Mouse (Mus musculus): ENCODE data around the gene Med7. TPM values are rescaled to one million over a fixed set of nuclear protein-coding genes. Genes with fewer than 3 reads are reported as not detected.

Med7 gene
- polyA plus RNA-seq, 1 experiment from 2014 or later = 58.8 TPM

- Histone ChIP-seq H3K9me3 (replicated peaks; ENCODE audit: control insufficient read depth, low read length, poor library complexity, severe bottlenecking) (no peaks in the 10 kb centered on the region), H3K27me3 (ENCODE audit: control insufficient read depth, insufficient read depth, low read depth, low read length) (no peaks in the 10 kb centered on the region), H3K4me2 (ENCODE audit: low read length) (no peak within 1 kb of the TSS), H3K4me3 (ENCODE audit: low read depth, low read length) (no peak within 1 kb of the TSS), H3K27ac (ENCODE audit: low read length) (no peak within 1 kb of the TSS), H3K9ac (ENCODE audit: low read depth, low read length) (no peak within 1 kb of the TSS), H3K4me1 (ENCODE audit: control insufficient read depth, insufficient read depth, low read length) (no peaks in the 10 kb centered on the region), H3K36me3 (ENCODE audit: control insufficient read depth, insufficient read depth, low read length) (no peaks in the 10 kb centered on the region)
- ATAC-seq = no peak
- 79% methylated on average over 13 of the region's 13 CpGs for WGBS
These were observed 40.4 kb upstream of the Med7 start, which contains the start of gene Fam71b for GRCm38 (mm10) chr11:46396167-46396859. Fam71b (plus strand) TSS chr11:46396559.

GRCm38 (mm10) chr11:46396860-46397179 lies 39.9 kb upstream of the Med7 start:
- WGBS = 94% methylated on average over 4 of the region's 4 CpGs

DNA sequence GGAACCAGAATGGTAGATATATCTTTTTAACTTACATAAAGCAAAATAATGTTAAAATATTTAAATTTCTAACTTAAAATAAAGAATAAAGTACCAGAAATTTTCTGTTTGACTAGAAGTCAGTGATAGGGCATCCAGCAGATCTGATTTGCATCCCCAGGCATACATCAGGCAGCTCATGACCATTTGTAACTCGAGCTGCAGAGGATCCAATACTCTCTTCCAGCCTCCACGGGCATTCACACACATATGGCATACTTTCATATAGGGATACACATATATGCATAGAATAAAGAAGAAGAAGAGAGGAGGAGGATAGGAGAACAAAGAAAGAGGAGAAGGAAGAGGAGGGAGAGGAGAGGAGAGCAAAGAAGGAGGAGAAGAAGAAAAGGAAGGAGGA lies 38.8 kb upstream of the Med7 start:
- ATAC-seq = no peak
- Histone ChIP-seq H3K36me3 (ENCODE audit: control insufficient read depth, insufficient read depth, low read length) (no peaks in the 10 kb centered on the region), H3K4me1 (ENCODE audit: control insufficient read depth, insufficient read depth, low read length) (no peaks in the 10 kb centered on the region), H3K4me2 (ENCODE audit: low read length) (no peak overlapping the region), H3K9me3 (replicated peaks; ENCODE audit: control insufficient read depth, low read length, poor library complexity, severe bottlenecking) (no peaks in the 10 kb centered on the region), H3K27me3 (ENCODE audit: control insufficient read depth, insufficient read depth, low read depth, low read length) (no peaks in the 10 kb centered on the region), H3K4me3 (ENCODE audit: low read depth, low read length) (no peak overlapping the region), H3K27ac (ENCODE audit: low read length) (no peak overlapping the region), H3K9ac (ENCODE audit: low read depth, low read length) (no peak overlapping the region)
- WGBS = 66% methylated on average over 2 of the region's 2 CpGs

More at GRCm38 (mm10) chr11:46396860-46397179, 39.9 kb upstream of the Med7 start:
- ATAC-seq = no peak
- no peak overlapping the region for H3K4me3 ChIP-seq (ENCODE audit: low read depth, low read length)
- no peaks in the 10 kb centered on the region for H3K36me3 ChIP-seq (ENCODE audit: control insufficient read depth, insufficient read depth, low read length)
- H3K27ac ChIP-seq (ENCODE audit: low read length) = no peak overlapping the region
- no peak overlapping the region for H3K4me2 ChIP-seq (ENCODE audit: low read length)
- no peak overlapping the region for H3K9ac ChIP-seq (ENCODE audit: low read depth, low read length)
- no peaks in the 10 kb centered on the region for H3K27me3 ChIP-seq (ENCODE audit: control insufficient read depth, insufficient read depth, low read depth, low read length)
- H3K9me3 ChIP-seq (replicated peaks; ENCODE audit: control insufficient read depth, low read length, poor library complexity, severe bottlenecking) = no peaks in the 10 kb centered on the region
- H3K4me1 ChIP-seq (ENCODE audit: control insufficient read depth, insufficient read depth, low read length) = no peaks in the 10 kb centered on the region

- Histone ChIP-seq H3K27ac (ENCODE audit: low read length) (no peak overlapping the region), H3K27me3 (ENCODE audit: control insufficient read depth, insufficient read depth, low read depth, low read length) (no peaks in the 10 kb centered on the region), H3K4me3 (ENCODE audit: low read depth, low read length) (no peak overlapping the region), H3K36me3 (ENCODE audit: control insufficient read depth, insufficient read depth, low read length) (no peaks in the 10 kb centered on the region), H3K4me2 (ENCODE audit: low read length) (no peak overlapping the region), H3K9me3 (replicated peaks; ENCODE audit: control insufficient read depth, low read length, poor library complexity, severe bottlenecking) (no peaks in the 10 kb centered on the region), H3K9ac (ENCODE audit: low read depth, low read length) (no peak overlapping the region), H3K4me1 (ENCODE audit: control insufficient read depth, insufficient read depth, low read length) (no peaks in the 10 kb centered on the region)
- WGBS = 86% methylated on average over 4 of the region's 4 CpGs
- ATAC-seq = no peak
These were observed 38.3 kb upstream of the Med7 start for GRCm38 (mm10) chr11:46398473-46398872.

DNA sequence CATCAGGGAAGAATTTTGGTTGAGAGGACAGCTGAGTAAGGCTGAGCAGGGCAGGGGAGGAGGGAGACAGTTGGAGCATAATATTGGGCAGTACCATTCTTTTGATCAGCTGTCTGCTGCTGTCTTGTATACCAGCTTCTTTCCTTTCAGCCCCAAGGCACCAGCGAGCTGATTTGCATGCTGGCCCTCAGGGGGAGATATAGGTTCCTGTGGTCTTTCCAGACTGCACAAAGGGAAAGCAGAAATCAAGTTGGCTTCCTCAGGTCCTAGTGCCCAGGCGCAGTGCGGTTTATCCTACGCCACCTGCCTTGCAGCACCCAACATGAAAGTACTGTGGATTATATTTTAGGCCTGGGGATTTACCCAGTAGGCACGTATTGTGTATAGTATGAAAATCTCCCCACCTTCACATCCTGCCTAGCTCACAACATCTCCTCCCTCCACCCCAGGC lies 37.8 kb upstream of the Med7 start:
- no peak for ATAC-seq
- 54% methylated on average over 5 of the region's 5 CpGs for WGBS

GRCm38 (mm10) chr11:46401555-46401954 lies 35.2 kb upstream of the Med7 start:
- no peaks in the 10 kb centered on the region for H3K9me3 ChIP-seq (replicated peaks; ENCODE audit: control insufficient read depth, low read length, poor library complexity, severe bottlenecking)
- ATAC-seq = no peak
- WGBS = 85% methylated on average over 12 of the region's 12 CpGs
- H3K27ac ChIP-seq (ENCODE audit: low read length) = no peak overlapping the region
- no peak overlapping the region for H3K4me3 ChIP-seq (ENCODE audit: low read depth, low read length)
- H3K36me3 ChIP-seq (ENCODE audit: control insufficient read depth, insufficient read depth, low read length) = no peaks in the 10 kb centered on the region
- no peak overlapping the region for H3K9ac ChIP-seq (ENCODE audit: low read depth, low read length)
- H3K27me3 ChIP-seq (ENCODE audit: control insufficient read depth, insufficient read depth, low read depth, low read length) = no peaks in the 10 kb centered on the region
- H3K4me1 ChIP-seq (ENCODE audit: control insufficient read depth, insufficient read depth, low read length) = no peaks in the 10 kb centered on the region
- no peak overlapping the region for H3K4me2 ChIP-seq (ENCODE audit: low read length)

More for the DNA sequence above, 37.8 kb upstream of the Med7 start:
- no peak overlapping the region for H3K4me3 ChIP-seq (ENCODE audit: low read depth, low read length)
- H3K9me3 ChIP-seq (replicated peaks; ENCODE audit: control insufficient read depth, low read length, poor library complexity, severe bottlenecking) = no peaks in the 10 kb centered on the region
- H3K27me3 ChIP-seq (ENCODE audit: control insufficient read depth, insufficient read depth, low read depth, low read length) = no peaks in the 10 kb centered on the region
- H3K4me1 ChIP-seq (ENCODE audit: control insufficient read depth, insufficient read depth, low read length) = no peaks in the 10 kb centered on the region
- no peak overlapping the region for H3K4me2 ChIP-seq (ENCODE audit: low read length)
- no peak overlapping the region for H3K9ac ChIP-seq (ENCODE audit: low read depth, low read length)
- H3K36me3 ChIP-seq (ENCODE audit: control insufficient read depth, insufficient read depth, low read length) = no peaks in the 10 kb centered on the region
- no peak overlapping the region for H3K27ac ChIP-seq (ENCODE audit: low read length)

DNA sequence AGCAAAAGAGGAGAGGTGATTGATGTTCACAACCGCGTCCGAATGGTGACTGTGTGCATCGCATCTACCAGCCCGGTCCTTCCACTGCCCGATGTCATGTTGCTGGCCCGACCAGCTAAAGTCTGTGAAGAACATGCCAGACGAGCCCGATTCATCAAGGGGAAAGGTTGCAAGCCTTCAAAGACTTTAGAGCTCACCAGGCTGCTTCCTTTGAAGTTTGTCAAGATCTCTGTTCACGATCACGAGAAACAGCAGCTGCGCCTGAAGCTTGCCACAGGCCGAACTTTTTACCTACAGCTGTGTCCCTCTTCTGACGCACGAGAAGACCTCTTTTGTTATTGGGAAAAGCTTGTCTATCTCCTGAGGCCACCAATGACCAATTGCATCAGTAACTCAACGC lies 31.7 kb upstream of the Med7 start:
- Histone ChIP-seq H3K36me3 (ENCODE audit: control insufficient read depth, insufficient read depth, low read length) (no peaks in the 10 kb centered on the region), H3K27me3 (ENCODE audit: control insufficient read depth, insufficient read depth, low read depth, low read length) (no peaks in the 10 kb centered on the region), H3K27ac (ENCODE audit: low read length) (no peak overlapping the region), H3K4me2 (ENCODE audit: low read length) (no peak overlapping the region), H3K9me3 (replicated peaks; ENCODE audit: control insufficient read depth, low read length, poor library complexity, severe bottlenecking) (no peaks in the 10 kb centered on the region), H3K4me1 (ENCODE audit: control insufficient read depth, insufficient read depth, low read length) (no peaks in the 10 kb centered on the region), H3K4me3 (ENCODE audit: low read depth, low read length) (no peak overlapping the region), H3K9ac (ENCODE audit: low read depth, low read length) (no peak overlapping the region)
- WGBS = 84% methylated on average over 16 of the region's 16 CpGs
- no peak for ATAC-seq

- Histone ChIP-seq H3K9me3 (replicated peaks; ENCODE audit: control insufficient read depth, low read length, poor library complexity, severe bottlenecking) (no peaks in the 10 kb centered on the region), H3K36me3 (ENCODE audit: control insufficient read depth, insufficient read depth, low read length) (no peaks in the 10 kb centered on the region), H3K27me3 (ENCODE audit: control insufficient read depth, insufficient read depth, low read depth, low read length) (no peaks in the 10 kb centered on the region), H3K4me2 (ENCODE audit: low read length) (no peak overlapping the region), H3K4me3 (ENCODE audit: low read depth, low read length) (no peak overlapping the region), H3K9ac (ENCODE audit: low read depth, low read length) (no peak overlapping the region), H3K4me1 (ENCODE audit: control insufficient read depth, insufficient read depth, low read length) (no peaks in the 10 kb centered on the region), H3K27ac (ENCODE audit: low read length) (no peak overlapping the region)
- 32% methylated on average over 10 of the region's 10 CpGs for WGBS
- no peak for ATAC-seq
These were observed 30.0 kb upstream of the Med7 start for GRCm38 (mm10) chr11:46406721-46407120.

- H3K9me3 ChIP-seq (replicated peaks; ENCODE audit: control insufficient read depth, low read length, poor library complexity, severe bottlenecking) = no peaks in the 10 kb centered on the region
- 51% methylated on average over 2 of the region's 2 CpGs for WGBS
- no peaks in the 10 kb centered on the region for H3K36me3 ChIP-seq (ENCODE audit: control insufficient read depth, insufficient read depth, low read length)
These were observed 26.6 kb upstream of the Med7 start for GRCm38 (mm10) chr11:46410018-46410563.

More at GRCm38 (mm10) chr11:46410018-46410563, 26.6 kb upstream of the Med7 start:
- no peak overlapping the region for H3K4me2 ChIP-seq (ENCODE audit: low read length)
- no peak for ATAC-seq
- H3K9ac ChIP-seq (ENCODE audit: low read depth, low read length) = no peak overlapping the region
- no peak overlapping the region for H3K4me3 ChIP-seq (ENCODE audit: low read depth, low read length)
- H3K27me3 ChIP-seq (ENCODE audit: control insufficient read depth, insufficient read depth, low read depth, low read length) = no peaks in the 10 kb centered on the region
- H3K4me1 ChIP-seq (ENCODE audit: control insufficient read depth, insufficient read depth, low read length) = no peaks in the 10 kb centered on the region
- no peak overlapping the region for H3K27ac ChIP-seq (ENCODE audit: low read length)

All from midbrain, embryonic 16.5 days (tissue).